Mouse (Mus musculus): ENCODE results near the gene Rad51c. TPM values are rescaled to one million over a fixed set of nuclear protein-coding genes. Genes with fewer than 3 reads are reported as not detected.
A peak's percentile ranks its signal among the peaks of the same experiment; 100 is the strongest.
"Not testable (repeated sequence)": the region's sequence is repeated elsewhere in the genome, so short reads cannot be mapped to it uniquely, and the experiment has no call there.

Gene Rad51c
- polyA plus RNA-seq, 1 experiment from 2014 or later = 11.8 TPM

DNA sequence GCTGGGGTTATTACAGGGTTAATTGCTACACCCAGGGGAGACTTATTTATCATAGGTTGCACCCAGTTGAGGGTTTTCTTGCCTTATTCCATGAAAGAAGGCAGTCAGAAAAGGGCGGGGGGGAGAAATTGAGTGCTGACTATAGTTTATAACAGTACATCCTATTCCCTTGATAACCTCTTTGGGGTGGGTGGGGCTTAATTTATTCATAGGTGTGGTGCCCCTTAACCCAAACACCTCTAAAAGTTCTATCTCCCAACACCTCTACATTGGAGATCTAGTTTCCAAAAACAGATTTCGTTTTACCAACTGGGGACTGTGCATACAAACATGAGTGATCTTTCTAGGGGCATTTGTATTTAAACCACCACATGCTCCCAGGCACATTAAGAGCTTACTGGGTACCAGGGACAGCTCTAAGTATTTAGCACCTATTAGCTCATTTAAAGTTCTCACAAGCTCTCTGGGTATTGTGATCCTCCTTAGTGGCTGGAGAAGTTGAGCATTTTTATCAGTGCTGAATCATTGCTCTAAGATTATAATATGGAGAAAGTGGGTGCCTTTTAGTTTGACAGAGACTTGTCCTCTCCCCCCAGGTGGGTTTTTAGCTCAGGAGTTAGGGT lies 23.4 kb upstream of the Rad51c start:
- Histone ChIP-seq H3K4me3 (replicated peaks) (no peak overlapping the region), H3K9ac (no peak overlapping the region), H3K27ac (0 out of 2 replicates have a peak overlapping the region, but pooled peaks have one; percentile 70), H3K4me1 (peaks cover 13% of the 10 kb centered on the region), H3K27me3 (no peaks in the 10 kb centered on the region), H3K36me3 (replicated peaks) (no peaks in the 10 kb centered on the region), H3K9me3 (no peaks in the 10 kb centered on the region), H3K4me2 (no peak overlapping the region)
- ATAC-seq (ENCODE audit: low FRiP score) = no peak
- WGBS = 60% methylated on average over 2 of the region's 2 CpGs

DNA sequence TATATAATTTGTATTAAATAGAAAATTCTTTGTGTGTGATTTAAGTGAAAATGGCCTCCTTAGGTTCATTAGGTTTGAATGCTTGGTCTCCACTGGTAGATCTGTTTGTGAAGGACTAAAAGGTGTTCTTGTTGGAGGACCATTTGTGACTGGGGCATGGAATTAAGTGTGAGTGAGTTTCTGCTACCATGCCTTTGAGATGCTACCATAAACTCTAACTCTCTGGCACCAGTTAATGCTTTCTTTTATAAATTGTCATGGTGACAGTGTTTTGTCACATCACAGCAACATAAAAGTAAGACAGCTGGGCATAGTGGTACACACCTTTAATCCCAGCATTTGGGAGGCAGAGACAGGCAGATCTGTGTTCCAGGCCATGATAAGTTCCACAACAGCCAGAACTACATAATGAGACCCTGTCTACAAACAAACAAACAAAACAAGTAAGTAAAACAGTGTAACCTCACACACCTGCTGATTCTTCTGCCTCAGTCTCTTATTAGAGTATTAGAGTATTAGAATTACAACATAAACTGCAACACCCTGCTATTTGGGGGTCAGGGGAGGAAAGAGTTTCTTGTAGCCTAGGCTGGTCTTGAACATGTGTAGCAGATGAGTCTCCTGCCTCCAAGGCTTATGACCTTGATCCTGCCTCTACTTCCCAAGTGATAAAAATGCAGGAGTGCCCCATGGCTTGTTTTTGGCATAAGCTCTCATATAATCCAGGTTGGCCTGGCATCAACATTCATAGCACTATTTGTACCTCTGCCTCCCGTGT lies 22.7 kb upstream of the Rad51c start:
- Histone ChIP-seq H3K27me3 (no peaks in the 10 kb centered on the region), H3K9me3 (no peaks in the 10 kb centered on the region), H3K27ac (peak overlapping the region; percentile 70), H3K4me1 (peaks cover 14% of the 10 kb centered on the region), H3K9ac (no peak overlapping the region), H3K36me3 (replicated peaks) (no peaks in the 10 kb centered on the region), H3K4me2 (no peak overlapping the region), H3K4me3 (replicated peaks) (no peak overlapping the region)
- WGBS = 62% methylated on average over 1 of the region's 1 CpGs
- no peak for ATAC-seq (ENCODE audit: low FRiP score)

DNA sequence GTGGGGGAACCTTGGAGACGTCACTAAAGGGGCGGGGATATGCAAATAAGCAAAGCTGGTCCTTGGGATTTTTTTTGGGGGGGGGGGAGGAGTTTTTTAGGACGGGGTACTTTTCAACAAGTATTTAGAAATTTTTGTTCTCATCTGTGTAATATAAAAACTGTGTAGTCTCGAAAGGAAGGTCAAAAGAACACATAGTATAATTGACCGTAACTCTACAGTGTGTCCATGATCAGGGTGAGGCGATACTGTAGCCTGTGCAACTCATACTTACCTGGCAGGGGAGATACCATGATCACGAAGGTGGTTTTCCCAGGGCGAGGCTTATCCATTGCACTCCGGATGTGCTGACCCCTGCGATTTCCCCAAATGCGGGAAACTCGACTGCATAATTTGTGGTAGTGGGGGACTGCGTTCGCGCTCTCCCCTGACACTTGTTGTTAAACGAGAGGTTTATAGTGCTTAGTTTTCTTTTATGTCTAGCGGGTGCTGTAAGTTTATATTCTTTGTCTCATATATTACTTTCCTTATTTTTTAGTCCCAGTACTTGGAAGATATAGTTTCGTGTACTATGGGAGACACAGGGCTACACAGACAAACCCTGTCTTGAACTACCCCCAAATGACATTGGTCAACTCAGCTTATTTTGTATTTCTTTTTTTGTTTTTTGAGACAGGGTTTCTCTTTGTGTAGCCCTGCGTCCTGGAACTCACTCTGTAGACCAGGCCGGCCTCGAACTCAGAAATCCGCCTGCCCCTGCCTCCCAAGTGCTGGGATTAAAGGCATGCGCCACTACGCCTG lies 21.9 kb upstream of the Rad51c start:
- 1% methylated on average over 24 of the region's 24 CpGs for WGBS
- not testable (repeated sequence) for H3K36me3 ChIP-seq (replicated peaks); H3K27me3 ChIP-seq; H3K9me3 ChIP-seq
- Histone ChIP-seq H3K9ac (peak overlapping the region; percentile 21; the same call in 1 of the 2 replicates), H3K27ac (peak overlapping the region; percentile 70), H3K4me3 (replicated peaks) (peak overlapping the region; percentile 33), H3K4me1 (peaks cover 19% of the 10 kb centered on the region), H3K4me2 (peak overlapping the region; percentile 49)
- peak; percentile 92 for ATAC-seq (ENCODE audit: low FRiP score)

DNA sequence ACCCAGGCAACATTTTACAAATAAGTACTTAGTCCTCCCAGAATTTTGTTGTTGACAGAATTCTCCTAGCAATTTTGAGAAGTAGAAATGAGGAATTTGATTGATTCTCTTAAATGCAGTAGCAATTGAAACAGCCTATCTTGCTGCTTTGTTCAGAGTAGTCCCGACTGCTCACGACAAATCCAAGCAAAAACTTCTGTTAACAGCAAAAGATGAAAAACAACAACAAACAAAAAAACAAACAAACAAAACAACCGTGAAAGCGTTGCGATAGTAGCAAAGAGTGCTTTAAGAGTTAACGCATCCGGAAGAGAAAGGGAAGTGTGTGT lies 21.3 kb upstream of the Rad51c start:
- Histone ChIP-seq H3K9ac (peak overlapping the region; percentile 21; the same call in 1 of the 2 replicates), H3K4me3 (replicated peaks) (peak overlapping the region; percentile 33), H3K4me1 (peaks cover 19% of the 10 kb centered on the region), H3K27me3 (no peaks in the 10 kb centered on the region), H3K27ac (peak overlapping the region; percentile 65; the same call in 1 of the 2 replicates), H3K9me3 (no peaks in the 10 kb centered on the region), H3K36me3 (replicated peaks) (no peaks in the 10 kb centered on the region), H3K4me2 (peak overlapping the region; percentile 49)
- under 1% methylated on average over 7 of the region's 7 CpGs for WGBS
- ATAC-seq (ENCODE audit: low FRiP score) = no peak; the same call in 1 of the 2 replicates

DNA sequence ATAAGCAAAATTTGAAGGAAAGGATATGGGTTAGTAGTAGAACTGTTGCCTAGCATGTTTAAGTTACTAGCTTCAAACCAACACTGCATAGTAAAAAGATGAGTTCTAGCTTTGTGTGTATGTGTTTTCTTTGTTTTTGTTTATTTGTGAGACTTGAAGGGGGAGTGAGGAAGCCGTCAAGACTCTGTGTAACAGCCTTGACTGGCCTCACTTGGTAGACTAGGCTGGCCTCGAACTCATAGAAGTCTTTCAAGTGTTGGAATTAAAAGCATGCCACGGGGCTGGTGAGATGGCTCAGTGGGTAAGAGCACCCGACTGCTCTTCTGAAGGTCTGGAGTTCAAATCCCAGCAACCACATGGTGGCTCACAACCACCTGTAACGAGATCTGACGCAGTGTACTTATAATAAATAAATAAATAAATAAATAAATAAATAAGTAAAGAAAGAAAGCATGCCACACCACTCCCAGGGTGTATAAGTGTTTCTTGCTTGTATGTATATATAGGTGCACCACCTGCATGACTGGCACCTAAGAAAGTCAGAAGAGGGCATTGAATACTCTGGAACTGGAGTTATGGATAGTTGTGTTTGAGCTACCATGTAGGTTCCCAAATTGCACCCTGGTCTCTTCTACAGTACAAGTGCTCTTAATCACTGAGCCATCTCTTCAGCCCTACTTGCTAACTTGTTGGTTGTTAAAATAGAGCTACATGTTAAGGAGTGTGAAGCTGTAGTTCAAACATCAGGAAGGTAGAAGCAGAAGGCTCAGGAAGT lies 19.0 kb upstream of the Rad51c start:
- Histone ChIP-seq H3K27ac (peak overlapping the region; percentile 76), H3K4me1 (peaks cover 19% of the 10 kb centered on the region), H3K27me3 (no peaks in the 10 kb centered on the region), H3K36me3 (replicated peaks) (no peaks in the 10 kb centered on the region), H3K4me3 (replicated peaks) (no peak overlapping the region), H3K4me2 (no peak overlapping the region; the same call in 1 of the 2 replicates), H3K9me3 (no peaks in the 10 kb centered on the region), H3K9ac (no peak overlapping the region)
- WGBS = 51% methylated on average over 6 of the region's 6 CpGs
- ATAC-seq (ENCODE audit: low FRiP score) = no peak

DNA sequence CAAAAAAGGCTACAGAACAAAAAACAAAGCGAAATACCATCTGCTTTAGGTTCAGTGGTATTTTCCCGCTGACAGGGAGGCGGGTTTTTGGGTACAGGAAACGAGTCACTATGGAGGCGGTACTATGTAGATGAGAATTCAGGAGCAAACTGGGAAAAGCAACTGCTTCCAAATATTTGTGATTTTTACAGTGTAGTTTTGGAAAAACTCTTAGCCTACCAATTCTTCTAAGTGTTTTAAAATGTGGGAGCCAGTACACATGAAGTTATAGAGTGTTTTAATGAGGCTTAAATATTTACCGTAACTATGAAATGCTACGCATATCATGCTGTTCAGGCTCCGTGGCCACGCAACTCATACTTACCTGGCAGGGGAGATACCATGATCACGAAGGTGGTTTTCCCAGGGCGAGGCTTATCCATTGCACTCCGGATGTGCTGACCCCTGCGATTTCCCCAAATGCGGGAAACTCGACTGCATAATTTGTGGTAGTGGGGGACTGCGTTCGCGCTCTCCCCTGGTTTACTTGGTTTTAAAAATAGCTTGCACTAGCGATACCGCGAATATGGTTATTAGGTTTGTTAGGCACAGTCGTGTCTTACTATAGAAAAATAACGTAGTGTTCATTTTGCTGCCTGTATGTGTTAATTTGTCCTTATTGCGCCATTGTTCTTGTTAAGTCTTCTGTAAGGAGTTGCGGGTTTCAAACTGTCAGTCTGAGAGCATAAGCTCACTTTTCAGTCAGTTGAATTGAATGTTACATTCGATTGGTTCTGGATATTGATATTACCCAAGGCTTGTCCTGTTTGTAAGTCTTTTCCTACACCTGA lies 18.0 kb upstream of the Rad51c start:
- Histone ChIP-seq H3K27me3 (no peaks in the 10 kb centered on the region), H3K4me2 (peak overlapping the region; percentile 51), H3K27ac (peak overlapping the region; percentile 80), H3K36me3 (replicated peaks) (no peaks in the 10 kb centered on the region), H3K4me1 (peaks cover 19% of the 10 kb centered on the region), H3K4me3 (replicated peaks) (peak overlapping the region; percentile 31), H3K9me3 (no peaks in the 10 kb centered on the region), H3K9ac (peak overlapping the region; percentile 48)
- peak; percentile 85 for ATAC-seq (ENCODE audit: low FRiP score)
- under 1% methylated on average over 26 of the region's 26 CpGs for WGBS

DNA sequence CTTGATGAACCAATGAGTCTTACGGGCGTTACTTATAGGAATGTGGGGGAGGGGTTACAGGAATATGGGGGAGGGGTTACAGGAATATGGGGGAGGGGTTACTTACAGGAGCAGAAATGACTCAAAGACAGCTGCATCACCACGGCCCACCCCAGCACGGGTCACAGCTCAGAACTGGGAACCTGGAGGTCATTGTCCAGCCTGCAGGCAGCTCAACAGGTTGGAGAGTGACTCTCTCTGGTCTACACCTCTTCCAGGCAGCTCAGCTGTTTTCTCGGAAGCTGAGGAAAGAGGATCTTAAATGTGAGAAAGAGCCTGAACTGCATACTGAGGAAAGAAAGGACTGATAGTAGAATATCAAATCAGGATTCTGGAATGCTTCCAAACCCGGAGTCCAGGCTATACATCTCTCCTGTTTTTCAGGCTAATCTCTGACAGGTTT lies 17.0 kb upstream of the Rad51c start:
- ATAC-seq (ENCODE audit: low FRiP score) = no peak
- 33% methylated on average over 6 of the region's 6 CpGs for WGBS
- Histone ChIP-seq H3K4me3 (replicated peaks) (peak overlapping the region; percentile 31), H3K4me1 (peaks cover 19% of the 10 kb centered on the region), H3K27me3 (no peaks in the 10 kb centered on the region), H3K9ac (peak overlapping the region; percentile 48), H3K9me3 (no peaks in the 10 kb centered on the region), H3K27ac (peak overlapping the region; percentile 80), H3K4me2 (peak overlapping the region; percentile 51), H3K36me3 (replicated peaks) (no peaks in the 10 kb centered on the region)

DNA sequence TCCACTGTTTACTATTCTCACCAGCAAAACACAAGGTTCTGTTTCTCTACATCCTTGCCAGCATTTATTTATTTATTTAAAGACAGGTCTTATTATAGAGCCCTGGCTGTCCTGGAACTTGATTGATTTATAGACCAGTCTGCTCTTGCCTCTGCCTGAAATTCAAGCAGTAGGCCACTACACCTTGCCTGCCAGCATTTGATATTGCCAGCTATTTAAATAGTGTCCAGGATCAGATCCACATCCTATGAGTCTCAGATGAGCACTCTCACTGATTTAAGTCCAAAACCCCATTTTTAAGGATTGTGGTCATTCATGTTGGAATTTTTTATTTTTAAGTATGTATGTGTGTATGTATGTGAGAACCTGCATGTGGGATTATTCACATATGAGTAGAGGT lies 16.1 kb upstream of the Rad51c start:
- Histone ChIP-seq H3K27ac (no peak overlapping the region), H3K4me2 (no peak overlapping the region), H3K36me3 (replicated peaks) (no peaks in the 10 kb centered on the region), H3K27me3 (no peaks in the 10 kb centered on the region), H3K9me3 (no peaks in the 10 kb centered on the region), H3K9ac (no peak overlapping the region), H3K4me3 (replicated peaks) (no peak overlapping the region), H3K4me1 (peaks cover 17% of the 10 kb centered on the region)
- no peak for ATAC-seq (ENCODE audit: low FRiP score)

DNA sequence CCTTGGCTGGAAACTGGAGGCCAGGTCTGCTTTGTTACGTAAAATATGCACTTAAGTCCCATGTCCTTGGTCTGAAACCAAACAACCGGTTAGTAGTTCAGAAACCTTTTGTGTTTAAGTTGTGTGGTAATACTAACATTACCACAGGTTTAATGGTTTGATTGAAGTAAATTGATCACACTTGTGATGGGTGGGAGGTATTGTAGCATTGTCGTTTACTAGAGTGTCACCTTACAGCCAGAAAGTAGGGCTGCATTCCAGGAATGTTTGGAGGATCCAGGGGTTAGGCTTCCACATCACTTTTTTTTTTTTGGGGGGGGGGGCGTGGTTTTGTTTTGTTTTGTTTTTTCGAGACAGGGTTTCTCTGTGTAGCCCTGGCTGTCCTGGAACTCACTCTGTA lies 11.4 kb upstream of the Rad51c start:
- Histone ChIP-seq H3K9me3 (no peaks in the 10 kb centered on the region), H3K4me1 (no peaks in the 10 kb centered on the region), H3K9ac (no peak overlapping the region), H3K27me3 (no peaks in the 10 kb centered on the region), H3K27ac (no peak overlapping the region), H3K36me3 (replicated peaks) (no peaks in the 10 kb centered on the region), H3K4me2 (no peak overlapping the region), H3K4me3 (replicated peaks) (no peak overlapping the region)
- 63% methylated on average over 5 of the region's 5 CpGs for WGBS
- ATAC-seq (ENCODE audit: low FRiP score) = no peak

DNA sequence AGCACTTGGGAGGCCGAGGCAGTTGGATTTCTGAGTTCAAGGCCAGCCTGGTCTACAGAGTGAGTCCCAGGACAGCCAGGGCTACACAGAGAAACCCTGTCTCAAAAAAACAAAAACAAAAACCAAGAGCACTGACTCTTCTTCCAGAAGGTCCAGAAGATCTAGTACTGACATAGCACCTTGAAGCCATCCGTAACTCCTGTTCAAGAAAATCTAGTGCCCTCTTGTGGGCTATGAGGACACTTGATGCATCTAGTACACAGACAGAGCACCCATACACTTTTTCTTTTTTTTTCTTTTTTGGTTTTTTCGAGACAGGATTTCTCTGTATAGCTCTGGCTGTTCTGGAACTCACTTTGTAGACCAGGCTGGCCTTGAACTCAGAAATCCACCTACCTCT lies 8.7 kb upstream of the Rad51c start:
- not testable (repeated sequence) for ATAC-seq (ENCODE audit: low FRiP score)
- 67% methylated on average over 3 of the region's 3 CpGs for WGBS

DNA sequence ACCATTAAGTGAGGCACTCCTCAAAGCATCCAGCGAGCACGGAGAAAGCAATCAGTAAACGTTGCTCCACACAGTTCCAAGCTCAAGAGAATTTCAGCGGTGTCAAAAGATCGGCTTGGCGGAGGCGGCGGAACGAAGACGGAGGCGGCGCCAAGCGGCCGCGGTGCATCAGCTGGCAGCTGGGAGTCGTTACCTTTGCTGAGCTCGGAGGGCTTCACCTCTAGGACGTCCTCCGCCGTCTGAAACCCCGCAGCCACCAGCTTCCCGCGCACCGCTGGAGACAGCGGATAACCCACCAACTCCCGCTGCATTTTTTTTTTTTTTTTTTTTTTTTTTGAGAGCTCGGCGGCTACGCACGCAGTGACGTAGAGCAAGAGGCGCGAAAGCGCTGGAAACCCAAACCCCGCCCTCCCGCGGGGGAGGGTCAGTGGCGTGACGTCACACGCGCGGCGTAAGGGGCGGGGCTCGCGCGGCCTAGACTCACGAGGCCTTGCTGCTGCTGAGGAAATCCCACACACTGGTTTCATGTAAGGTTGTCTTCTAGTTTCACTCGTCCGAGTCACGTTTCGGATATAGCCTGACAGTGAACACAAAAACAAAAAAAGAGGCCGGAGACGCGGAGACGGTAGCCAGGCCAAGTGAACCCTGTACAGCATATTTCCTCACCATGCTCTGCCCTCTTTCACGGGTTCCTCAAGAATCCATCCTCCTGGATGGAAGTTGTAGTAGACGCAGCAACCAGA lies 472 bp downstream of the Rad51c start:
- 2% methylated on average over 58 of the region's 58 CpGs for WGBS
- Histone ChIP-seq H3K4me1 (peaks cover 5% of the 10 kb centered on the region), H3K27me3 (no peaks in the 10 kb centered on the region), H3K27ac (peak overlapping the region; percentile 93), H3K9ac (peak overlapping the region; percentile 77), H3K36me3 (replicated peaks) (no peaks in the 10 kb centered on the region), H3K4me2 (peak overlapping the region; percentile 62), H3K4me3 (replicated peaks) (peak overlapping the region; percentile 64), H3K9me3 (no peaks in the 10 kb centered on the region)
- peak; percentile 94 for ATAC-seq (ENCODE audit: low FRiP score)

More for the DNA sequence above, 8.7 kb upstream of the Rad51c start:
- H3K36me3 ChIP-seq (replicated peaks); H3K9ac ChIP-seq; H3K4me2 ChIP-seq; H3K27ac ChIP-seq; H3K4me3 ChIP-seq (replicated peaks); H3K4me1 ChIP-seq; H3K9me3 ChIP-seq; H3K27me3 ChIP-seq: not testable (repeated sequence)
